Mouse (Mus musculus): Measurements from ENCODE around the gene Rps6kc1.

Gene Rps6kc1

DNA sequence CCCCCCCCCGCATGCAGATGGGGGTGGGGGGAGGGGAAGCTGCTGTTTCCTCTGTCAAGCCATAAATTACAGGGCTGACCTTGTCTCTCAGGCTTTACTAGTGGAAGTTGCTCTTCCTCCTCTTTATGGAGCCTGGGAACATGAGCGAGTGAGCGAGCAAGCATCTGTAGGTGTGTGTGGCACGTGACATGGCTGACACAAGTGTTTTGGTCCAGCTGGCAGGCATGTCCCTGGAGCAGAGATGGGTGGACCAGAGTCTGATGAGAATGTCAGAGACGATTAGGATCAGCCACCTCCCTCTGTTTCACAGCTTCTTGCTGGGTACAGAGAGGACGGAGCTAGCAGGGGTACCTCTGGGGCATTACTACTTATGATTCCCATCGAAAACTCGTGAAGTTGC is 153.7 kb downstream of the Rps6kc1 start:
- no peak for DNase-seq

DNA sequence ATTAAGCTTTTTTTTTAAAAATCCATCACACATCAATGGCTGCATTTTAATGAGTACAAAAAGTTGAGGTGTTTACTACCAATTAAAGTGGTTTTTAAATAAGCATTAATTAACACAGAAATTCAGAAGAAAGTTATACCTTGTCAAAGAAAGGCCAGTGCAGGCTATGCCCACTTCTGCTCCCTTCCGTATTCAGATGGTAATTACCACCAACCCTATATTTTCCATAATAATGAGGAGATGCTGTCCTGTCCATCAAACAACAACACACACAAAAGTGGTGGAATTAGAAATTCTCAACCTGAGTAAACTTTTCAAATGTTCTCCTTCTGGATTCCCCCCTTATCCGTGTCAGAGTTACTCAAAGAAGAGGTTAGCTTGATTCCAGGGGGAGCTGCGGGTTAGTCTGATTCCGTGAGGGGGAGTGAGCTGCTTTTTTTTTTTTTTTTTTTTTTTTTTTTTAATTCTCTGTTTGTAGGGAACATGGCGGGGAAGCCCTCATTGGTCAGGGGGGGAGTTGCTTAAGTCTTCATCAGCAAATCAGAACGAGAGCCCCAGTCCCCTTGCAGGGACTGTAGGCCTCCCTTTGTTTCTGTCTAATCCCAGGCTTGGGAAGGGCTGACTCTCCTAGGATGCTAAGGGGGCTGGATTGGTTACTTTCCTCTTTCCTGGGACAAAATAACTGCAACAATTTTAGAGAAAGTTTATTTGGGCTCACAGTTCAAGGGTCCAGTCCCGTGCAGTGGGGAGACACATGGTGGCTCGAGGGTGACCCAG is 159.6 kb downstream of the Rps6kc1 start:
- no peak for DNase-seq

DNA sequence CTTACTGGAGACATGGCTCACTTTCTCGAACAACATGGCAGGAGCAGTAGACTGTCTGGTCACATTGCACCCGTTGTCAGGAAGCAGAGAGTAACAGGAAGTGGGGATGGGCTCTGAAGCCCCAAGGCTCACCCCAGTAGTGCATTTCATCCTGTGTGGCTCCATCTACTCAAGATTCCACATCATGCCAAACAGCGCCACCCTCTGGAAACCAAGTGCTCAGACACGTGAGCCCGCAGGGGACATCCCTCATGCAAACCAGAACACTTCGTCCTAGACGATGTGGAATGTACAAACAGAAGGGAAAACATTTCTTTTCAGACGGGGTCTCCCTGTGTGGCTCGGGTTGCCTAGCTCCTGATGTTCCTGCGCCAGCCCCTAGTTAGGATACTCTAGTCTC is 162.6 kb downstream of the Rps6kc1 start:
- DNase-seq: no peak

DNA sequence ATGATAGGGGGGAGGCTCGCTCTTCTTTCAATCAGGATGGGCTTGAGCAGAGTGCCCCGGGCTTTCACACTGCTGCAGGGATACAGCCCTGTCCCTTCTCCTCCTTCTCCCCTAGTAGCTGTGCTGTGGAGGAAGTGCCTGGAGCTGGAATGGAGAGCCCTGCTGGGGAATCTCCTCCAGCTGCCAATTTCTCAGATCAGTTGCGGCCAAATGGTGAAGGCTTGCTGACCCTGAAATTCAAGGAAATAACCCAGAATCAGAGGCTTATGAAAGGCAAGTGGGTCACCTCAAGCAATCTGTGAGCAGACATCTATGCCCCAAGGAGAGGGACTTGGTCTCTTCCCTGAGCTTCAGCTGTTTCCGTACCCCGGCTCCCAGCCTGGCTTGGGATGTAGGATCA is 170.1 kb downstream of the Rps6kc1 start:
- no peak for DNase-seq

DNA sequence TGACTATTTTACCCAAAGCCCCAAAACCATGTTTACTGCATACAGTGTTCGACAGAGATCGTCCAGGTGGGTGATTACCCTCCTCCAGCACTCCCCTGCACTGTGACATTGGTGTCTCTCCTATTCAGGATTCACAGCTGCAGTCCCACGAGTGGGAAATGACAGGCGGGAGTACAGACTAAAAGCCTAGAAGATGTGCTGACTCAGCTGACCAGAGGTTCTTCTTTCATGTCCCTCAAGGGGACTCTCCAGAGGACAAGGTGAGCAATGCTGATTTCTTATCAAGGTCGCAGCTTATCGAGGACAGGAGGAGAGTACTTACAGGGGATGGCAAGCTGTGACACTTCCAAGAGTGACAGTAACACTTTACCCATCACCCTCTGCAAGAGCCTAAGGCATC is 178.8 kb downstream of the Rps6kc1 start:
- DNase-seq: no peak

DNA sequence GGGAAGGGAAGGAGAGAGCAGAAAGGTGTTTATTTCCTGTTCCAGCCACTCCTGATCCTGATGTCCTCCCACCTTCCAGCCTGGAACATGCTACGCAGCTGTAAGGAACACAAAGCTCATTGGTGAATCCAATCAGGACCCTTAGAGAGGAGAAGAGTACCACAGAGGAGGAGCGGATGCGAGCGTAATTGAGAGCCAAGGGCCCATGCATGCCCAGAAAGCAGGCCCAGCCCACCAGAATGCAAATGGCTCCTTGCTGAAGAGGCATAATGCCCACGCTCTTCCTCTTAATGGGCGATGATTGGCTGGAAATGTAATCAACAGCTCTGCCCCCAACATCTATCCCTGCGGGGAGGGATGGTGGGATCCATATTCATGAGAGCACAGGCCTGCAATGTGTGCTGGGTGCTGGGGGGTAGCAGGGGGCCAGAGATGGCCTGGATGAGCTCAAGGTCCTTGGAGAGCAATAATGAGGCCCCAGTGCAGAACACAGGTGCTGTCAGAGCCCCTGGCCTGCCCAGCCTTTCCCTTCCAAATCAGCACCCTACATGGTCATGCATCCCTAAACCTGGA is 182.0 kb downstream of the Rps6kc1 start:
- DNase-seq: no peak

DNA sequence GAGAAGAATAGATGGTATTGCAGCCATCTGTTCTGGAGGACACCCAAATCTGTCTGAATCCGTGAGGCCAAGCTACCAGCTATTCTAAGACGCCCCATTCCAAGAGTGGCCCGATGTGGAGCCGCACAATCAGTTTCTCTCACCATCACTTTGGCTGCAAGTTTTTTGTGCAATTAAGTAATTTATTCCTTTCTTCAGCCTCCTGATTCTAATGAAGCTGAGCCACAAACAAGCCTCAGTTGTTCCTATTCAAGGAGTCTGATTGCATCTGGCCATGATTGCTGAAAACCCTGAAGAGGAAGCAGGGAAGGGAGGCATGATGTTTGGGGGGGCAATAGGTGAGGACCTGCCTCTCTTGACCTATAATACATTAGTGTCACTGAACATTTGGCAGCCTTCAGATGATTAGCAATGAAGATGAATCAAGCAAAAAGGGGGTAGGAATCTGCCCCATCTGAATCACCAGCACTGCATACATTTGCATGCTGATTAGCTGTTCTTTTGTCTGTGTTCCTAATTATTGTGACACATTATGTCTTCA is 183.4 kb downstream of the Rps6kc1 start:
- no peak for DNase-seq

DNA sequence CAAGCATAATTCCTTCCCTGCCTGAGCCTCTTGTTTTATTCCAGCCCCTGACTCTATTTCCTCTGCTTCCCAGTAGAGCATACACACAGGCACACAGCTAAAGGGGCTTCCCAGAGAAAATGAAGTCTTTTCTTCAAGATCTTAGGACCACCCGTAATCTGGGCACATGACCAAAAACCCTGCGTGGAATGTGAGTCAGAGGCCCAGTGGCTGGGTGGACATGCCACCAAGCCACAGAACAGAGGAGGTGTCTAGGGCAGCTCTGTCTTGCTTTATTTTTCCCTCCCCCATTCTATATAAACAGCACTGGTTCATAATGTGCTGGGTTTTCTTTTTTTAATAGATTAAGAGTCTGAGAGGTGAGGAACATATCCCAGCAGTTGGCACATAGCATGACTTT is 184.2 kb downstream of the Rps6kc1 start:
- no peak for DNase-seq

DNA sequence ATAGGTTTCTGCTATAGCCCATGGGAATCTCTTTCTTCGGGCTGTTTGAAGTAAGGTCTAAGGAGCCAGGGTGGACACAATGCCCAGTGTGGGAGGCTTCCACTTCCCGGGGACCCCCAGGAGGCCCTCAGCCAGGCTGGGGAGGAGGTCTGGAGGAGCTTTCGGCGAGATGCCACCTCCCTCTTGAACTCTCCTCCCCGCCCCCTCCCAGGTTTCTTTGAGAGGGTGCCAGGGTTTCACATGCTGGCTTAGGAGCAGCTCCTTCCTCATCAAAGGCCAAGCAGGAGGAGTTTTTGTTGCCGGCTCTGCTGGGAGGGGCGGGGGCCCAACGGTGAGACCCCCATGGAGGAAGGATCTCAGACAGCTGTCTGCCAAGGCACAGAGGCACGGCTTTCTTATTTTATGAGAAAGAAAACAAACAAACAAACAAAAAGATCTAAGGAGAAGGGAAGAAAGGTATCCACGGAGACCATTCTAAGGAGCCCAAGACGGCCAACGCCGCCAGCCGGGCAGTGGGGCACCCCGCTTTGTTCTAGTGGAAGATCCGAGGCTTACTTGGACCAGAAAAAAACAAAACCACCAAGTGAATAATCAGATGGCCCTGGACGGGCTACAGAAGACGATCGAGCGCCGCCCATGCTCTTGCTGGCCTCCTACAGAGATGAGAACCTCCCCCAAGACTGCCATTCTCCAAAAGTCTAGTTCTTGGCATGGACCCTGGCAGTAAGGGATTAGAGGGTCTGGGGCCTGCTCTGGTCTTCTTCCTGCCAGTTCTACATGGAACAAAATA is 186.8 kb downstream of the Rps6kc1 start:
- peak in 1 of 2 experiments; percentile 7 for DNase-seq

DNA sequence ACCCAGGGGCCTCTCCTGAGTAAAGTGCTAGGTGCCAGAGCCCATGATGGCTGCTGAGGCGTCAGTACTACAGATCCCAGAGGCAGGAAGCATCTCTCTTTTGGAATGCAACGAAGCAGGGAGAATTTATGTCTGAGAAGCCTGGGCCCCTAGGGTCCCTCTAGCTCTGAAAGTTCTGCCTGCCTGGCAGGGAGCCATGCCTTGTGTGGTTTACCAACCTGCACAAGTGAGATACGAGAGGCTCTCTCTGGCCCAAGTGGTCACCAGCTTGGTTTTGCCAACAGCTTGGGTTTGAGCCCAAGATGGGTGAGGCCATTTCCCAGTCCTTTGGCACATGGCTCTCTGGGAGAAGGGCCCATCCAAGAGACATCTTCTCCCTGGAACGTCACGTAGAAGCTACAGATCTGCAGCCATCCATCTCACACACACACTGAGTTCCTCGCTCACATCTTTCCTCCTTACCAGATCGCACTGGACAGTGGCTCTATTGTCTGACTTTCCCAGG is 187.6 kb downstream of the Rps6kc1 start:
- no peak for DNase-seq

DNA sequence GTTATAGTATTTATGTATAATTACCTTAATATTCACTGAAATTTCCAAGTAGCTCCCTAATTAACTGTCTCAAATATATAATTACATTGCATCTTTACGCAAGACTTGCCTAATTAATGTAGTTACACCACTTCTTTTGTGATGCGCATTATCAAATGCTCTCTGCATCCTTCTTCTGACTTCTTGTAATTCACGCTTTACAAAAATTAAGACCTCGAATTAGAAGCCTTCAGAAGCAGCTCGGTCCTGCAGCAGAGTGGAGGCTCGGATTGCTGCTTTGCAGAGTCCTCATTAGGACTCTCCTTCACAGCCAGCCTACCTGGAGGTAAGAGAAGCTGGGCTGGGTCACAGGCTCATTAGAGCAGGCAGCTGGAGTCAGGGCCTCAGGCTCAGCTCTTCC is 197.7 kb downstream of the Rps6kc1 start:
- no peak for DNase-seq

DNA sequence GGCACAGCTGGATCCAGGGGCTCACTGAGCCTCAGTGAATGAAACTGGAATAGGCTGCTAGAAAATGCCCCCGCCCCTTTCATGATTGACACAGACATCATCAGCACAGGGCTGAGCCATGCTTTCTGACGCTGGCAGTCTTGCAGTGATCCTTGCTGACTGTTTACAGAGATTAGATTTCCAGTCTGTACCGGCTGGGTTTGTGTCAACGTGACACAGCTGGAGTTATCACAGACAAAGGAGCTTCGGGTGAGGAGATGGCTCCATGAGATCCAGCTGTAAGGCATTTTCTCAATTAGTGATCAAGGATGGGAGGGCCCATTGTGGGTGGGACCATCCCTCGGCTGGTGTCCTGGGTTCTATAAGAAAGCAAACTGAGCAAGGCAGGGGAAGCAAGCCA is 214.0 kb downstream of the Rps6kc1 start:
- no peak for DNase-seq

DNA sequence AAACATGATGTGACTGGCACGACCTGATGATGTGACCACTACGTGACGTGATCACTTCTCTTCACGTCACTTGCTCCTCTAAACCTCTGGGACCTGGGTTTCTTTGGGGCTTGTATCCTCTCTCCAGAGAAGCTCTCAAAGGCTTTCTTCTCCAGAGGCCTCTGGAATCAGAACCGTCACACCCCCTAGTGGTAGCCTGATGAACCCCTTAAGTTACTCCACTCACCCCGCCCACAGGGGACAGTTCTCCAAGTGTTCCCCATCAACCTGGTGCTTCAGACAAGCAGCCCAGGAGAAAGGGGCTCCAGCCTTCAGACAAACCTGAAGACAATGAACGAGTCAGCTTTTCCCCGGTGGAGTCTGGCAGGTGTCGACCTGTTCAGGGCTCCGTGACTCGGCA is 216.0 kb downstream of the Rps6kc1 start:
- peak; percentile 75 to 81 for DNase-seq

DNA sequence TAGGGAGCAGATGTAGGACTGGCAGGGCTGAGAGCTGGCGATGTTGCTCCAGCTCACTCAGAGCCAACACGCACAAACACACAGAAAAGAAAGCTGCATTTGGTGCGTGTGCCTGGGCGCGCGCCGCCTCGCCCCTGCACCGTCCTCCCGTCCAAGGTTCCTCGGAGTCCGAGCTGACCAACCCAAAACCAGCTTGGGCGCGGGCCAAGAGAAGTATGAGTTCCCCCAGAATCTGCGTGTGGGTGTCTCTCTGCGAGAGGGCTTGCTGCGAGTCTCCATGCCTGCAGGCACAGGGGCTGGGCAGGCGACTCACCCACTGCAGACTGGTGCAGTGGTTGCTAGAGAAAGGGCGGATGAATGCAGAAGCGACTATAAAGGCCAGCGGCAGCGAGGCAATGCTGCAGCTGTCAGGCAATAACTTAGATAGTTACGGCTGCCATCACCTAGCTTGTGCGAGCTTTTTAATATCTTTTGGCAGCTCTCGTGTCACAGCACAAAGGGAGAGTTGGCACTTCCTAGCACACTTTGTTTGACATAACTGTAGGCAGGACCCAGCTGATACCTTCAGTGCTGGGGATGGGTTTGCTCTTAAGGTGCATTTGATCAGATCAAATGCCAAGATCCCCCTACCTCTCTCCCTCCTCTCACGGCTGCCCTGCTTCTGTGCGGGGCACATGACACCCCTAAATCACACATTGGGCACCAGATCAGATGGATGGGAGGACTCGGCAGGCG is 220.9 kb downstream of the Rps6kc1 start:
- DNase-seq: no peak

DNA sequence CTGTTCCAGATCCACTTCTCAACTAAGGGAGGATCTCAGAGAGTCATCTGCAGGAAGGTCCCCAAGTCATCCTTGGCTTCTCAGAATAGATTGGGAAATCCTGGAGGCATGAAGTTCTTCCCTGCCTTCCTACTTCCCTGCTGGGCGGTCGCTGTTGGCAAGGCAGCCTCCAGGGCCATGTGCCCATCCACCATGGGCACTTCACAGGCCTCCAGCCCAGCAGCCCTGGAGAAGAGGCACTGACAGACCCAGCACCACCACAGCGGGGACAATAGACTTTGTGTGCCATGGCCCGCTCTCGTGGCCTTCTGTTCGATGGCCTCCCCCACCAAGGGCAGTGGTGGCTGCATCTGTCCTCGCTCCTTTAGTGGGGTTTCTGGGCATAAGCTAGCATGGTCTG is 228.5 kb downstream of the Rps6kc1 start:
- no peak for DNase-seq

DNA sequence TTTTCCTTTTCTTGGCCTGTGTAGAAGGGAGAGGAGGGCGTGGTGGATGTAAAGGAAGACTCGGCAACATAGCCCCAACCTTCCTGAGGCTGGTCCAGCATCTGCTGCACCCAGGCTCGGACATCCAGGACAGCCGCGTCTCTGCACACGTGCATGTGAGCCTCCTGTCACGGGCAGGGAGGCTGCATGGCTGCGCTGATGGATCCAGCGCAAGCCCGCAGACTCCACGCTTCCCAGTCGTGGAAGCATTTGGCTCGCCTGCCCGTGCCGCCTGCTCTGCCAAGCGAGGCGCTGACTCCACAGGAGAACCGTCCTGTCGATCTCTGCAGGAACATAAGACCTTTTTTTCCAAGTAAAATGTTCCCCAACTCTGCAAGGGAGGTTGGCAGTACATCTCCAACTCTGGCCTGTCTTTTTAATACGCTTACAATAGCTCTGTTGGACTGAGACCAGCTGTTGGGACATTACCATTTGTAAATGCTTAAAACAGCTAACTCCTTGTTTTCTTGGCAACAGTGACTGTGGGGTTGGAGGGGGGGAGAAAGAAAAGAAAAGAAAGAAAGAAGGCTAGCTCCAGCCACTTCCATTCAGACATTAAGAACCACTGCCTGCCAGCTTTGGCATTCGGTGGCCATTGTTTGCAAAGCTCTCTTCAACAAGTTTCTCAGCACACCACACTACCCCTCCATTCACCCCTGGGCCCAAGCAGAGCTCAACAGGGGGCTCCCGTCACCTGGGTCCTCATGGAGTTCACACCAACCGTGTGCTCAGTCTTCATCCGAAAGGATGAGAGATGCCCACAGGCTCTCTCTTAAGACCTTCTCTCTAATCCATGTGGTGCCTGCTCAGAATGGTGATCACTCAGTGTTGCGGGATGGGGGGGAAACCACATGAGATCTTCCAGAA is 229.3 kb downstream of the Rps6kc1 start:
- peak in 1 of 2 experiments; percentile 33 for DNase-seq

DNA sequence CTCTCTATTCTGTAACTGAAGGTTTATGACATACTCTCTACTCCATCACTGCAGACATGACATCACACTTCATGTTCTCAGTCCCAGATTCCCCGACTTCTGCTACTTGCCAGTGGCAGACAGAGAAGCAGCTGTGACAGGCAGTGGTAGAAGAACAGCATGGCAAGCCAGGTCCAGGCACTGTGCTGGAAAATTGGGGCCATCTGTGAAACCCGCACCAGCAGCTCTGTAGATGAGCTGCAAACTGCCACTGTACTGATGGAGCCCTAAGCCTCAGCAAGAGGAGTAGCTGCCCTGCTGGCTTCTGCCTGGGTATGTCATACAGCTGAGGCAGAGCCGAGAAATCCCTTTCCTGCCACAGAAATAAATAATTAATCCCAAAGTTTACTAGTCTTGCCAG is 236.1 kb downstream of the Rps6kc1 start:
- no peak for DNase-seq

DNA sequence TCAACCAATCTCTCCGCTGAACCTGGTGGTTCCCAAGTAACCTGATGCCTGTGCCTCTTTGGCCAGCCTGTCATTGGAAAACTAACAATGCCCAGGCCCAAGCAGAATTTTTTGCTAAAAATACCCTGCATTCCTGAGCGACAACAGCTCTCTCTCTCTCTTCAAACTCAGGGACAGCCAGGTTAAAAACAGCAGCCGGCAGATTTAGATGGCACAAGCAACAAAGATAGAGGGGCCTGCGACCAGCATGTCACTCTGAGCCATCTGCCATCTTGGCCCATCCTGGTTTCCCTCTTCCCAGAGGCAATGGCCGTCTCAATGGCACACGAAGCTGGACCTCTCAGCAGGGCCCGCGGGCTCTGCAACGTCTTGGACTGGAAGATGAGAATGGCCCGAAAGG is 242.5 kb downstream of the Rps6kc1 start:
- peak in 1 of 2 experiments; percentile 14 for DNase-seq

DNA sequence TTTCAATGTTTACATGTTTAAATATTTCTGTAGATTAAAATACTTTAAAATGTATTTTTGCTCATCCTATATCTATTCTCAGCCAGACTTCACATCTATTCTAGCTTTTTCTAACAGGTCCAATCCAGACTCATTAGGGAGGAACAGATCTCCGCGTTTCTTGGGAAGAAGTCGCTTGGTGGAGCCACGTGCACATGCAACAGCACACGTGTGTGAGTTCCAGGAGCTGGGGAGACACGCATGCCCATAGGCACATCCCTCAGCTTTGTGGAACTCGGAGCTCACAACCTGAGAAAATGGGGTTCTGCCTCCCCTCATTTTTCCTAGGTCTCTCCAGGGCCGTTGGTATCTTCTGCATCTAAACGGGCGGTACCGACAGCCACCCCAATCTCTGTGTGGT is 243.7 kb downstream of the Rps6kc1 start:
- DNase-seq: no peak

DNA sequence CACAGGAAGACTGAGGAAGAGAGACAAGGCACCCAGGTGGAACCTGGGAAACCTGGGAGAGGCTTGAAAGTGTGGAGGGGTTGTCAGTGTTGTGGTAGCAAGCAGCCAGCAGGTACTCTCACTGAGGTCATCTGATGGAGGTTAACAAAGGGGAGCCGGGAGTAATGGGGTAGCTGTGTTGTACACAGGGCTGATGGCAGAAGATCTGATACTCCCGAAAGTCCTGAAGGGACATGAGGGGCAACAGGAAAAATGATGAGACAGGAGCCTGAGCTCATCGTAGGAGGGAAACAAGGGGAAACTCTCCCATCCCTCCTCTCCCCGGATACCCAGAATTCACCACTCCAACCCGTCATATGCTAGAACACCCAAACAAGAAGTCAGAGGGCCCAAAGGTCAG is 244.2 kb downstream of the Rps6kc1 start:
- no peak for DNase-seq

DNA sequence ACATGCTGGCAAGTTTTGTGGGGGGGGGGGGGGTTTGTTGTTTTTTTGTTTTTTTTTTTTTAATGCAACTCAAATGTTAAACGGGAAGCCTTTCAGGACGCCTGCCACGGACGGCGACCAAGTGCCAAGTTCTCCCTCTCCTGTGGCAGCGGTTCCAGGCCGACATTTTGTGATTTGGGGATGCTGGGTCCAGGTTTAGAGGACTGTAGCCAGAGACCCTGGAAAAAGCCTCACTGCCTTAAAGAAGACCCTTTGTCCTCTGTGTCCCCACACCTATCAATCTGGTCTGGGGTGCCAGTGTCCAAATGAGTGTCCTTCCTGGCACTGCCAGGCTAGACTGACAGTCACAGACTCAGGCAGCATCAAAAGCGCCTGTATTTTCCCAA is 246.1 kb downstream of the Rps6kc1 start:
- no peak for DNase-seq

Measured in kidney, postnatal 4 days (tissue).